8 mouse cellular contexts compared by ENCODE assay signal in genomic region chr6:43266356-43266755, GRCm38 (mm10). TPM values are rescaled to one million over a fixed set of nuclear protein-coding genes. Genes with fewer than 3 reads are reported as not detected.
DNase-seq lines count a peak whose midpoint lies in the region; ATAC-seq and TF ChIP-seq lines count a peak whose summit lies in the region.

No protein-coding gene starts in this region.

- peak overlapping the region; percentile 87 for H3K27ac ChIP-seq in intestine, postnatal 0 days (ENCODE audit: low read depth, low read length)

- peaks cover 16% of the 10 kb centered on the region for H3K4me1 ChIP-seq in intestine, postnatal 0 days (replicated peaks; ENCODE audit: control insufficient read depth, insufficient read depth, low read length)

- no peaks in the 10 kb centered on the region for H3K36me3 ChIP-seq in intestine, postnatal 0 days (ENCODE audit: control insufficient read depth, insufficient read depth)

- peak overlapping the region; percentile 82 for H3K4me2 ChIP-seq in intestine, postnatal 0 days (replicated peaks; ENCODE audit: low read depth)

- H3K9ac ChIP-seq in intestine, postnatal 0 days (ENCODE audit: low read depth, low read length), result peak overlapping the region; percentile 96

- WGBS in intestine, postnatal 0 days, result 2% methylated on average over 8 of the region's 8 CpGs

- H3K9me3 ChIP-seq in intestine, postnatal 0 days (ENCODE audit: control insufficient read depth), result no peaks in the 10 kb centered on the region

- TF ChIP-seq CTCF in intestine, postnatal 0 days (IDR thresholded peaks at IDR 0.05; ENCODE audit: low read depth), result peak; percentile 49

- H3K4me3 ChIP-seq in intestine, postnatal 0 days (ENCODE audit: low read depth, low read length), result peak overlapping the region; percentile 87

- ATAC-seq in intestine, postnatal 0 days, result peak; percentile 67

- no peaks in the 10 kb centered on the region for H3K27me3 ChIP-seq in intestine, postnatal 0 days (replicated peaks; ENCODE audit: control insufficient read depth, insufficient read depth, low read length)

- DNase-seq in 416B (ENCODE audit: low read depth), result peak; percentile 9
- DNase-seq in adrenal gland, adult 8-10 months, result peak; percentile 13
- DNase-seq in heart, adult 18-20 months, result peak; percentile 51 to 57
- peak; percentile 41 to 61 for DNase-seq in lung, adult 18-20 months
- DNase-seq in ovary, postnatal 36 days (ENCODE audit: low spot score), result peak; percentile 20
- DNase-seq in cerebellum, adult 11-12 months, result no peak
- no peak for DNase-seq in cerebellum, adult 18-20 months

RNA-seq across cellular contexts. Expression of gene Arhgef5, which starts 1.0 kb away (rescaled TPM):
- 10 to 100 TPM; 20.5 to 35.0 (median 24.1) TPM for total RNA-seq in adrenal gland, adult 8-10 months (2022)
- total RNA-seq in heart, adult 18-20 months (2021), result 10 to 100 TPM; 12.7 to 13.3 TPM
- polyA plus RNA-seq in intestine, postnatal 0 days (2015; fragmentation: Nextera tagmentation; extraction: Ambion mirVana), result 20.4 and 23.2 TPM in 2 replicates

RNA-seq across cellular contexts. Expression of gene Olfr47, which starts 35.0 kb away (rescaled TPM):
- not detected for total RNA-seq in adrenal gland, adult 8-10 months (2022)
- total RNA-seq in heart, adult 18-20 months (2021), result not detected
- polyA plus RNA-seq in intestine, postnatal 0 days (2015; fragmentation: Nextera tagmentation; extraction: Ambion mirVana), result not detected in 2 replicates

RNA-seq across cellular contexts. Expression of gene Nobox, which starts 43.0 kb away (rescaled TPM):
- under 1 TPM in 2 of 4 experiments, not detected in 2; 0.12 to 0.18 TPM for total RNA-seq in adrenal gland, adult 8-10 months (2022)
- total RNA-seq in heart, adult 18-20 months (2021), result not detected
- not detected in 2 replicates for polyA plus RNA-seq in intestine, postnatal 0 days (2015; fragmentation: Nextera tagmentation; extraction: Ambion mirVana)

RNA-seq across cellular contexts. Expression of gene Olfr434, which starts 53.5 kb away (rescaled TPM):
- not detected for total RNA-seq in adrenal gland, adult 8-10 months (2022)
- total RNA-seq in heart, adult 18-20 months (2021), result not detected
- polyA plus RNA-seq in intestine, postnatal 0 days (2015; fragmentation: Nextera tagmentation; extraction: Ambion mirVana), result not detected in 2 replicates

Comparison
In these comparisons a context has a peak if more than half of its experiments do, and no peak if none do; other contexts are left out.
1. DNase-seq: peak in 416B (single experiment), adrenal gland, adult 8-10 months (single experiment), heart, adult 18-20 months (2 of 2), lung, adult 18-20 months (2 of 2) and ovary, postnatal 36 days (single experiment); none in cerebellum, adult 11-12 months (single experiment) and cerebellum, adult 18-20 months (0 of 2).